Mouse (Mus musculus): ENCODE measurements around the gene Msantd3. TPM values are rescaled to one million over a fixed set of nuclear protein-coding genes. Genes with fewer than 3 reads are reported as not detected.

Msantd3 gene
- polyA plus RNA-seq, 1 experiment from 2014 or later: 21.7 TPM

DNA sequence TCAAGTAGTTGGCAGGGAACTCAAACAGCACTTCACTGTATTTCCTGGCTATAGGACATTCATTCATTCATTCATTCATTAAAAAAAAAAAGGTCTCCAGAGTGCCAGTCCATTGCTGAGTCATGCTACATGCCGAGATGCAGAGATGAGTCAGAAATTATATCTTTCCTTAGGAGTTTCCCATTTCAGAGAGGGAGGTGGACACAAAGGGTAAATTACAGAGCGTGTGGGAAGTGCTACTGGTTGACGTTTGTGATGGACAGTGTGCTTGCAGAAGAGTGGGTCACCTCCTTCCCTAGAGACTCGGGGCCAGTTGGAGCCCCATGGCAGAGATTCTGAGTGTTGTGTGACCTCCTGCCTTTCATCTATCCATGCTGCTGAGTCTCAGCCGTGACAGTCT lies 2.6 kb downstream of the Msantd3 start:
- 27% methylated on average over 5 of the region's 5 CpGs for WGBS
- Histone ChIP-seq H3K36me3 (no peaks in the 10 kb centered on the region), H3K4me1 (peaks cover 61% of the 10 kb centered on the region), H3K4me3 (peak overlapping the region; percentile 87), H3K9me3 (no peaks in the 10 kb centered on the region), H3K27me3 (replicated peaks) (no peaks in the 10 kb centered on the region), H3K4me2 (peak overlapping the region; percentile 90), H3K27ac (replicated peaks) (no peak overlapping the region), H3K9ac (peak overlapping the region; percentile 99; the same call in 1 of the 2 replicates)
- no peak for ATAC-seq (ENCODE audit: extremely low read depth, insufficient number of reproducible peaks, low FRiP score, low TSS enrichment)

DNA sequence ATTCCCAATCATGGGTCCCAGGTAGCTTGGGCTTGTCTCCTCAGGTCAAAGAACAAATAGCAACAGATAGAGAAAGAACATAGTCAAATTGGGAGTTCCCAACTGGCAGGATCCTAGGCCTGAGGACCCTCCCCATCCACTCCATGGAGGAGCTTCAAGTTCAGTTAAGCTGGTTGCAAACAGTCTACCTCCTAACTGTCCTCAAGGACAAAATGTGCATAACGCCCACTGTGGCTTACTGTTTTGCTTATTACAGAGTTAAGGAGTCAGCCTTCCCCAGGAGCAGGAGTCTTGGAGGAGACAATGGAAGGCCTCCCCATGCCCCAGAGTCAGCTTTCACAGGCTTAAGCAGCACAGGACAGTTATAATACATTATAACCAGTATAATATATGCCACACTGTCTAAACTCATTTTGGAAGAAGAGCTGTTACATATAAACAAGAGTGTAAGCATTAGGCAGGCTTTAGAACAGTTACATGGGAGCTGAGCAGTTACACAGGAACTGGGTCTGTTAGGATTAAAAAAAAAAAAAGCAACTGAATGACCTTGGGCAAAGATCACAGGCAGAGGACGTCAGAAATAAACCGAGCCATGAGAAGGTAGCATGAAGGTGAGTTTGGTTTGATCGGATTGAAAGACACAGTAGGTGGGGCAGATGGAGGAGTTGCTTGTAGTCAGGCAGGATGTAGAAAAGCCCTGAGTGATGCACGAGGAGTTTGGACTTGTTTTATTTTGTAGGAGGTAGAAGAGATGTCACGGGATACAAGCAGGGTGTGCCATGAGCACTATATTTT lies 3.5 kb downstream of the Msantd3 start:
- WGBS: 54% methylated on average over 6 of the region's 6 CpGs
- ATAC-seq (ENCODE audit: extremely low read depth, insufficient number of reproducible peaks, low FRiP score, low TSS enrichment): no peak
- Histone ChIP-seq H3K9me3 (no peaks in the 10 kb centered on the region), H3K9ac (peak overlapping the region; percentile 34; the same call in 1 of the 2 replicates), H3K36me3 (no peaks in the 10 kb centered on the region), H3K4me3 (no peak overlapping the region), H3K27ac (replicated peaks) (no peak overlapping the region), H3K4me2 (no peak overlapping the region), H3K4me1 (peaks cover 70% of the 10 kb centered on the region), H3K27me3 (replicated peaks) (no peaks in the 10 kb centered on the region)

GRCm38 (mm10) chr4:48544141-48544540 lies 4.4 kb downstream of the Msantd3 start:
- Histone ChIP-seq H3K36me3 (no peaks in the 10 kb centered on the region), H3K9ac (peak overlapping the region; percentile 40; the same call in 1 of the 2 replicates), H3K4me1 (peaks cover 79% of the 10 kb centered on the region), H3K4me3 (no peak overlapping the region), H3K9me3 (no peaks in the 10 kb centered on the region), H3K27ac (replicated peaks) (no peak overlapping the region), H3K4me2 (no peak overlapping the region), H3K27me3 (replicated peaks) (no peaks in the 10 kb centered on the region)
- ATAC-seq (ENCODE audit: extremely low read depth, insufficient number of reproducible peaks, low FRiP score, low TSS enrichment): no peak
- WGBS: 61% methylated on average over 8 of the region's 8 CpGs

- H3K4me2 ChIP-seq: peak overlapping the region; percentile 24
- peaks cover 84% of the 10 kb centered on the region for H3K4me1 ChIP-seq
- H3K9me3 ChIP-seq: no peaks in the 10 kb centered on the region
- no peaks in the 10 kb centered on the region for H3K27me3 ChIP-seq (replicated peaks)
- 31% methylated on average over 12 of the region's 12 CpGs for WGBS
- H3K36me3 ChIP-seq: no peaks in the 10 kb centered on the region
- ATAC-seq (ENCODE audit: extremely low read depth, insufficient number of reproducible peaks, low FRiP score, low TSS enrichment): no peak
- 0 out of 2 replicates have a peak overlapping the region, but pooled peaks have one; percentile 3 for H3K27ac ChIP-seq (replicated peaks)
- H3K4me3 ChIP-seq: no peak overlapping the region
- no peak overlapping the region for H3K9ac ChIP-seq
Measured at GRCm38 (mm10) chr4:48545966-48546365, 6.2 kb downstream of the Msantd3 start.

GRCm38 (mm10) chr4:48546568-48547496 lies 7.1 kb downstream of the Msantd3 start:
- no peak overlapping the region for H3K9ac ChIP-seq
- no peak for ATAC-seq (ENCODE audit: extremely low read depth, insufficient number of reproducible peaks, low FRiP score, low TSS enrichment)
- H3K4me2 ChIP-seq: no peak overlapping the region
- H3K27ac ChIP-seq (replicated peaks): no peak overlapping the region; the same call in 1 of the 2 replicates
- peaks cover 79% of the 10 kb centered on the region for H3K4me1 ChIP-seq
- no peaks in the 10 kb centered on the region for H3K36me3 ChIP-seq
- H3K9me3 ChIP-seq: no peaks in the 10 kb centered on the region
- no peaks in the 10 kb centered on the region for H3K27me3 ChIP-seq (replicated peaks)
- H3K4me3 ChIP-seq: no peak overlapping the region
- WGBS: 69% methylated on average over 9 of the region's 9 CpGs

- Histone ChIP-seq H3K36me3 (peaks cover 14% of the 10 kb centered on the region), H3K4me2 (no peak overlapping the region), H3K4me1 (peaks cover 62% of the 10 kb centered on the region), H3K4me3 (no peak overlapping the region), H3K9me3 (no peaks in the 10 kb centered on the region), H3K27ac (replicated peaks) (no peak overlapping the region), H3K27me3 (replicated peaks) (no peaks in the 10 kb centered on the region), H3K9ac (0 out of 2 replicates have a peak overlapping the region, but pooled peaks have one; percentile 4)
- ATAC-seq (ENCODE audit: extremely low read depth, insufficient number of reproducible peaks, low FRiP score, low TSS enrichment): no peak
- 30% methylated on average over 5 of the region's 6 CpGs for WGBS
Measured at GRCm38 (mm10) chr4:48548393-48549045, 8.8 kb downstream of the Msantd3 start.

GRCm38 (mm10) chr4:48549661-48550060 lies 9.9 kb downstream of the Msantd3 start:
- H3K27ac ChIP-seq (replicated peaks): no peak overlapping the region
- H3K9ac ChIP-seq: no peak overlapping the region
- H3K4me1 ChIP-seq: peaks cover 50% of the 10 kb centered on the region
- H3K9me3 ChIP-seq: no peaks in the 10 kb centered on the region
- H3K4me3 ChIP-seq: no peak overlapping the region
- 60% methylated on average over 5 of the region's 5 CpGs for WGBS
- peaks cover 16% of the 10 kb centered on the region for H3K36me3 ChIP-seq
- no peaks in the 10 kb centered on the region for H3K27me3 ChIP-seq (replicated peaks)
- no peak overlapping the region for H3K4me2 ChIP-seq
- ATAC-seq (ENCODE audit: extremely low read depth, insufficient number of reproducible peaks, low FRiP score, low TSS enrichment): no peak

DNA sequence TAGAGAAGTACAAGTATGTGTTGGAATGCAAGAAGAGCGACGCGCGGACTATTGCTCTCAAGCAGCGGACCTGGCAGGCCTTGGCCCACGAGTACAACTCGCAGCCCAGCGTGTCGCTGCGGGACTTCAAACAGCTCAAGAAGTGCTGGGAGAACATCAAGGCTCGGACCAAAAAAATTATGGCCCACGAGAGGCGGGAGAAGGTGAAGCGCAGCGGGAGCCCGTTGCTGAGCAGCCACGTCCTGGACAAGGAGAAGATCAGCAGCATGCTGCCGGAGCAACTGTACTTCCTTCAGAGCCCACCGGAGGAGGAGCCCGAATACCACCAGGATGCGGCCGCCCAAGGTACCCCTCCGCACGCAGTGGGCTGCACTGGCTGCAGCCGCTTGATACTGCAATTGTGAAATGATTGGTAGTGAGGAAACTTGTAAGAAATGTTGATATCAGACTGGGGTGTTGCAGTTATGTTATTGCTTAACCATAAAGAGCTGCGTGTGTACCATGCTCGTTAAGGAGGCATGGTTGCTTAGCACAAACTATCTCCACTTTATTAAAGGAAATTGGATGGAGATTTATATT lies 12.8 kb downstream of the Msantd3 start:
- H3K4me1 ChIP-seq: peaks cover 24% of the 10 kb centered on the region
- 92% methylated on average over 27 of the region's 27 CpGs for WGBS
- H3K27ac ChIP-seq (replicated peaks): no peak overlapping the region
- H3K4me2 ChIP-seq: no peak overlapping the region
- peaks cover 32% of the 10 kb centered on the region for H3K36me3 ChIP-seq
- ATAC-seq (ENCODE audit: extremely low read depth, insufficient number of reproducible peaks, low FRiP score, low TSS enrichment): no peak
- H3K27me3 ChIP-seq (replicated peaks): no peaks in the 10 kb centered on the region
- H3K4me3 ChIP-seq: no peak overlapping the region
- H3K9me3 ChIP-seq: no peaks in the 10 kb centered on the region
- H3K9ac ChIP-seq: no peak overlapping the region

DNA sequence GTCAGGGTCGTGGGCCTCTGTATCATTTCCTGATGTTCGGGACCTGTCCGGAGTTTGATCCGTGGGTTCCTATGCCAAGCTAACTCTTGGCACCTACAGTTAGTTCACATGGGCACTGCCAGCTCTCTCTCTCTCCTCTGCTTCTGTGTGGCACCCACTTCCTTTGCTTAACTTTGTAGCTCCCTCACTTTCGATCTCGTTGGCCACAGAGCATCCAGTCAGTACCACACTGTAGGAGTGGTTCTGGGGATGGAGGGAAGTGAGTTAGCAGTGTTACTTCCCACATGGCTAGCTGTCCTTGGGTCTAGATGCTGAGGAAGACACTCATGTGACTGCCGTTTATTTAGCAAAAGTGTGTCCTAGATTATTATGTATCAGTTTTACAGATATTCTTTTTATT lies 14.4 kb downstream of the Msantd3 start:
- Histone ChIP-seq H3K27ac (replicated peaks) (no peak overlapping the region), H3K36me3 (peaks cover 41% of the 10 kb centered on the region), H3K9me3 (no peaks in the 10 kb centered on the region), H3K9ac (no peak overlapping the region), H3K27me3 (replicated peaks) (no peaks in the 10 kb centered on the region), H3K4me1 (peaks cover 8% of the 10 kb centered on the region), H3K4me3 (no peak overlapping the region), H3K4me2 (no peak overlapping the region)
- no peak for ATAC-seq (ENCODE audit: extremely low read depth, insufficient number of reproducible peaks, low FRiP score, low TSS enrichment)
- WGBS: 84% methylated on average over 7 of the region's 7 CpGs

- ATAC-seq (ENCODE audit: extremely low read depth, insufficient number of reproducible peaks, low FRiP score, low TSS enrichment): no peak
- Histone ChIP-seq H3K4me3 (no peak overlapping the region), H3K4me1 (peaks cover 2% of the 10 kb centered on the region; the same call in 1 of the 2 replicates), H3K9me3 (no peaks in the 10 kb centered on the region), H3K9ac (no peak overlapping the region), H3K27ac (replicated peaks) (no peak overlapping the region), H3K4me2 (no peak overlapping the region), H3K36me3 (peaks cover 48% of the 10 kb centered on the region), H3K27me3 (replicated peaks) (no peaks in the 10 kb centered on the region)
- 19% methylated on average over 3 of the region's 3 CpGs for WGBS
Measured at GRCm38 (mm10) chr4:48555729-48556128, 16.0 kb downstream of the Msantd3 start.

DNA sequence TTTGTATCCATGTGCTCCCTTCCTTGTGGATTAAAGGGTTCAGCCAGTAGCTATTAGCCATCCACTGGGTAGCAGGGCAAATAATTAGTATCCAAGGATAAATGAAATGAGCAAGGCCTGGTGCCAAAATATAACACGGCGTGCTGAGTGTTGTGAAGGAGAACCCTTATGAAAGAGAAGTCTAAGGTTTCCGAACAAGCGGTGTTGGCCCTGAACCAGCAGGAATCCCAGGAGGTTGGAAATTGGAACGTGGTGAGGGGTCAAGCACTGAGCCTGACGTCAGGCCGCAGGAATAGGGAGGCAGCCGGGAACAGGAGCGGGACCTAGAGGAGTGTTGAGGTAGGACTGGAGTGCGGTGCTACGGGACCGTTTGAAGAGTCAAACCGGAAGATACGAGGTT lies 19.9 kb downstream of the Msantd3 start:
- H3K27me3 ChIP-seq (replicated peaks): no peaks in the 10 kb centered on the region
- peaks cover 4% of the 10 kb centered on the region for H3K4me1 ChIP-seq
- no peak for ATAC-seq (ENCODE audit: extremely low read depth, insufficient number of reproducible peaks, low FRiP score, low TSS enrichment)
- H3K9me3 ChIP-seq: no peaks in the 10 kb centered on the region
- no peak overlapping the region for H3K9ac ChIP-seq
- no peak overlapping the region for H3K4me3 ChIP-seq
- no peak overlapping the region for H3K27ac ChIP-seq (replicated peaks)
- H3K36me3 ChIP-seq: peaks cover 69% of the 10 kb centered on the region
- H3K4me2 ChIP-seq: no peak overlapping the region
- WGBS: 87% methylated on average over 14 of the region's 14 CpGs
